Mouse (Mus musculus) liver, embryonic 14 days (tissue): ENCODE measurements around the gene Cma1. TPM values are rescaled to one million over a fixed set of nuclear protein-coding genes. Genes with fewer than 3 reads are reported as not detected.

Experiments
- polyA plus RNA-seq: library from polyadenylated mRNA; depleted of rRNA; stranded (reverse); fragments of >200 nt; gene quantifications from 2 replicates; pipeline ENCODE4 v1.2.3, GENCODE M21; 2012; rRNA removed

Gene Cma1
- 0.07 and 0.12 TPM in 2 replicates for polyA plus RNA-seq

DNA sequence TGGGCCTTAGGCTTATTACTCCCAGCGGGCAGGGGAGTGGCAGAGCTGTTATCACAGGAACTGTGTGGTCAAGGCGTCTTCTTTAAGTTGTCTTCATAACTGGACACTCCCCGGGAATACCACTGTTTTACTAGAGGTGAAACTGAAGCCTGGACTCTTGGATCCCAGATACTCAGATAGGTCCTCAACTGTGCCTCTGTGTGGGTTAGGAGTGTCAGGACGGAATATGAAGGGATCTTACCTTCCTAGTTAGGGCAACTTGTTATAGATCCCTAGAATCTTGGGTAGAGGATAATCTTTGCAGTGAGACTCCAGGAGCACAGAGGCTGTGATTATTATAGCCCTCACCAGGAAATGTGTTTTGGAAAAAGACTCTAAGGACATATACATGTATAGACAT is at the start of gene Cma1:
Gene Cma1, minus strand, starts transcription at position 101 of the 400 bp plus-strand sequence.

DNA sequence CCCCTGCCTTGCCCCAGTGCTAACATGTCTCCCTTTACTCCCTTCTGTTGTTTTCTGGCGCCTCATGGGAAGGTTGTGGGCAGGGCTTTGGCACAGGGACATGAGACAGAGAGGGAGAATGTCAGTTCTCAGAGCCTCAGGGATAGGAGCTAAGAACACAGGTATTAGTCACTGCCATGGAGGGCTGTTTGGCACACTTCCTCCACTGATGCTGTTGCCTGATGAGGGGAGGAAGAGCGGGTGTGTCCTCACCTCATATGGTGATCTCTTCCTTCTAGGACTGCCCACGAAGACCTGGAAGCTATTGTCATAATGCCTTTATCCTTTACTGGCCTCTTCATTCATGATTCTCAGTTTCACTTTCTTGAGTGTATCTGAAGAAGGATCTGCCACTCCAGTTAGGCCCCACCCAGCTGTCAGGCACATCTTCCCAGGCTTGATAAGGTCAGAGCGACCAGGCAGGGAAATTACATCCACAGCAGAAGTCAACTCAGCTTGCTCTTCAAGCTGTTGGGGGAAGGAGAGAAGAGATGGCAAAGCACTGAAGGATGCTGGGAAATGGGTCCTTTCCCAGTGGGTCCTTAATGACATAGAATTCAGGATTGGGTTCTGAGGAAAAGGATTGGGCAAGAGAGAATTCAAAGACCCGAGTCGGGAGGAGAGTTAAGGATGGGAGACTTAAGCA is 6.0 kb upstream of the Cma1 start, which contains the start of gene Cma2:
Gene Cma2, plus strand, starts transcription at position 635 of the 685 bp plus-strand sequence.

DNA sequence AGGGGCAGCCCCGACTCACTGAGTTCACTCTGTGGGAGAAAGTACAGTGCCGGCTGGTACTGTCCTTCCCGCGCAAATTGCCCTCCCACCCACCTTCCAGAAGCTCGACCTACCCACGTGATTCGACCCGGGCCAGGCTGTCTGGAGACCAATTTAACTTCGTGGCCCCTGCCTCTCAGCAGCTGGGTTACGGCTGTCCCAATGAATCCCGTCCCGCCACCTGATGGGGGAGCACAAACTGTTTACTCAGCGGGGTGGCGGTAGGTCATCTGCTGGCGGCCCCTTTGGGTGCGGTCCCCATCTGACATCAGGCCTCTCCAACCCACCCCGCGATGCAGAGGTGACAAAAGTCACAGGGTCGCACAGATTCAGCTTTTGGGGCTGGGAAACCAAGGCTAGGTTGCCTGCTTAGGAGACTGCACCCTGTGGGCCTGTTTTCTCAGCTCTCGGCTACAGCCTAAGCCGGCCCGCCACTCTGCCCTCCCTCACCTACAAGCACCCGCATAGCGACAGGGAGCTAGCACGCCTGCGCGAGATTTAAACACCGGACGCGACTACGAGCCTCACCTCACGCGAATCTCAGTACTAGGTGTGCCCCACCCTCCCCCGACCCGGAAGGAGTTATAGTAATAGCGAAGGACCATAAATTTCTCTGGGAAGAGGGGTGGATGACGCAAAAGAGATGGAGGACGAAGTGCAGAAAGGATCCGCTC is 44.6 kb downstream of the Cma1 start, which contains the start of gene Sdr39u1:
Gene Sdr39u1, minus strand, starts transcription at position 593 of the 713 bp plus-strand sequence.

Other genes with a start within 250 kb of the Cma1 start
- gene Tgm1, start 230.7 kb downstream of the Cma1 start, polyA plus RNA-seq = 2.4 and 2.5 TPM in 2 replicates
- 10.6 and 12.3 TPM in 2 replicates for gene Rabggta, start 222.4 kb downstream of the Cma1 start, polyA plus RNA-seq
- gene Dhrs1, start 199.0 kb downstream of the Cma1 start, polyA plus RNA-seq = 27.6 and 31.2 TPM in 2 replicates
- gene Nop9, start 199.0 kb downstream of the Cma1 start, polyA plus RNA-seq = 12.2 and 15.0 TPM in 2 replicates
- gene Cideb, start 186.2 kb downstream of the Cma1 start, polyA plus RNA-seq = 36.1 and 38.6 TPM in 2 replicates
- 0.57 and 0.65 TPM in 2 replicates for gene Ltb4r2, start 183.2 kb downstream of the Cma1 start, polyA plus RNA-seq
- 2.2 and 3.1 TPM in 2 replicates for gene Ltb4r1, start 178.7 kb downstream of the Cma1 start, polyA plus RNA-seq
- gene Adcy4, start 160.6 kb downstream of the Cma1 start, polyA plus RNA-seq = 0.86 and 0.99 TPM in 2 replicates
- 12.6 and 15.4 TPM in 2 replicates for gene Ripk3, start 155.8 kb downstream of the Cma1 start, polyA plus RNA-seq
- gene Nfatc4, start 121.5 kb downstream of the Cma1 start, polyA plus RNA-seq = 0.71 and 1.5 TPM in 2 replicates
- gene Nynrin, start 90.7 kb downstream of the Cma1 start, polyA plus RNA-seq = 1.6 and 1.7 TPM in 2 replicates
- 0.10 and 0.16 TPM in 2 replicates for gene Cbln3, start 60.3 kb downstream of the Cma1 start, polyA plus RNA-seq
- gene Khnyn, start 59.7 kb downstream of the Cma1 start, polyA plus RNA-seq = 7.3 and 8.4 TPM in 2 replicates
- 5.3 and 6.1 TPM in 2 replicates for gene Sdr39u1, start 44.4 kb downstream of the Cma1 start, polyA plus RNA-seq
- not detected in 2 replicates for gene Cma2, start 6.3 kb upstream of the Cma1 start, polyA plus RNA-seq
- gene Mcpt1, start 73.3 kb upstream of the Cma1 start, polyA plus RNA-seq = 0.02 TPM in 1 of 2 replicates, not detected in the other
- gene Mcpt9, start 85.8 kb upstream of the Cma1 start, polyA plus RNA-seq = not detected in 2 replicates
- gene Mcpt2, start 97.4 kb upstream of the Cma1 start, polyA plus RNA-seq = 0.03 and 0.05 TPM in 2 replicates
- gene Mcpt4, start 117.6 kb upstream of the Cma1 start, polyA plus RNA-seq = not detected in 2 replicates
- 1.3 and 1.4 TPM in 2 replicates for gene Mcpt8, start 140.6 kb upstream of the Cma1 start, polyA plus RNA-seq
- 28.2 and 49.2 TPM in 2 replicates for gene Ctsg, start 157.9 kb upstream of the Cma1 start, polyA plus RNA-seq
- gene Gzme, start 175.9 kb upstream of the Cma1 start, polyA plus RNA-seq = 0.06 TPM in 1 of 2 replicates, not detected in the other
- gene Gzmd, start 187.9 kb upstream of the Cma1 start, polyA plus RNA-seq = 0.12 TPM in 1 of 2 replicates, not detected in the other
- 0.03 and 0.05 TPM in 2 replicates for gene Gzmg, start 214.9 kb upstream of the Cma1 start, polyA plus RNA-seq
- gene Gzmn, start 229.9 kb upstream of the Cma1 start, polyA plus RNA-seq = not detected in 2 replicates